Mouse (Mus musculus) frontal cortex, postnatal 25 days (tissue): ENCODE results near the gene Adgrb2.

Source experiments
- DNase-seq, 2 experiments: peaks; one replicate each; pipeline ENCODE4 v3.0.0; 2022; ENCODE audit warnings: low spot score in 2 of 2

The Adgrb2 gene

DNA sequence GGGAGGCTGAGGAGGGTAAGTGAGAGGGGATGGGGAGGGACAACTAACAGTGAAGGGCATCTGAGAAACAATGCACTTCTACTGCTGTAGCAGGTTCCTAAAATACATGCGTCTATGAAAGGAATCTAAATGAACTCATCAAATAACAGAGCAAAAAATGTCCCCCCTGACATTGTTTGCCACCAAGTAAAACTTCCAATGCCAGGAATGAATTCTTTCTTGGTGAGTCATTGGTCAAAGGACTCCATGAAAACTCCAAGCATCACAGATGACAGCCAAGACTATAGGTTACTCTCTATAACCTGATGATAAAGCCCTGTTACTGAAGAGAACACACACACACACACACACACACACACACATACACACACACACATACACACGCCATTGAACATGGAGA, 46.5 kb downstream of the Adgrb2 start:
- DNase-seq = no peak

DNA sequence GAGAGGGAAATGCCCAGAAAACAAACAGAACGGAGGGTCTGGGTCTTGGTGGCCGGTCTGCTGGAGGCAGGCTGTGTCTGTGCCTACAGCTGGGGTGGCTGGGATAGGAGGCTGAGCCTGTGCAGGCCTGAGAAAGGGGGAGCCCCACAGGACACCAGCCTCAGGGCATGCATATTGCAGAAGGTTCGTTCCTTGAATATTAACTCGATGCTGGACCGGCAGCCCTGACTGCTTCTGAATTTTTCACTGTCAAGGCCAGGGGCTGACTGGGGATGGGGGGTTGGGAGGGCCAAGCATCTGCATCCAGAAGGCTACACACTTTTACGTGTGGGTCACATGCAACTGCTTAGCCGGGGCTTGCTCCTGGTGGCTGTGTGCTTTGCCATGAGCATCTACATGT, 48.8 kb downstream of the Adgrb2 start:
- no peak for DNase-seq

DNA sequence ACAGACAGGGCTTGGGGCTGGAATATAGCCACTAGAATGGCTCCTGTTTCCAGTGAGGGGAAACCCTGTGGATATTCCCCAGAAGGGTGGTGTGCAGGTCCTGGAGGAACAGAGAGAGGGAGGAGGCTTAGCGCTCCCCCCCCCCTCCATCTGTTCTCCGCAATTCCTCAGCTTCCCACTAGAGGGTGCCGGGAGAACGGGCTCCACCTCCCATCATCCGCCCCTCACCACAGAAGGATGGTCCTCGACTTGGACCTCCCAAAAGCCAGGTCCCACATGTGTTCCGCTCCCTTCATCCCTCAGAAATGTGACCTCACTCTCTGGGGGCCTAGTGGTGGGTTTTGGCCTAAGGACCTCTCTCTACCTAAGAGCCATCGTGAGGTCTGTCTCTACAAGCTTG, 51.4 kb downstream of the Adgrb2 start:
- DNase-seq = no peak

DNA sequence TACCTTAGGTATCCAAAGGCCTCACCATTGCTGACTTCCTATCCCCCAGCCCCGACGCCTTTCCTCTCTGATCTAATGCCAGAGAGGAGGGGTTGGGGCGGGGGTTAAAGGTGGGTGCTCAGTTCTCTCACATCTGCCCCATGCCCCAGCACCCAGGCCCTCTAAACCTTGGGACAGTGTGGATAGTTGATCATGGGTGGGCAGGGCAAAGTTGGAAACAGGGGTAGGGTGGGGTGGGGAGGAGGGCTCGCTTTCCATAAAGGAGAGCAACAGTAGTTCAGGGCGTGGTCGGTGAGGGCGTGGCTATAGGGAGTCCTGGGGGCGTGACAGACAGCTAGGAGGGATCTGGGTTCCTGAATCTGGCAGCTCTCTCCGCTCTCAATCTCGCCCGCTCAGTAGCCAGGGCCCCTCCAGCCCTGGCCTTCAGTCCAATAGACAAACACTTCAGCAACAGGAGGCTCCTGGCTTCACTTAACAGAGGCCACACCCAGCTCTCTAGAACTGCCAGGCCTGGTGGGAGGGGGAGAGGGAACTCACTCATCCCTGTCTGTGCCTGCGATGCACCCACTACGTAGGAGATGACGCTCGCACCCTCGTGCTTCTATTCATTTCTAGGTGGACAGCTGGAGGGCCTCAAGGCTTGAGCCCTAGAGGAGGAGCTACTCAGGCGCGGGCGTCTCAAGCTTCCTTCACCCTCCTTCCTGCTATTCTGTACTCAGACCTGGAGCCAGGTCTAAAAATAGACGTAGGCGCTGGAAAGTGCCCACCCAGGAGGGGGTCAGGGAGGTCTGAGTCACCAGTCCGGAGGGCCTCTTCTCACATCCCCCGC, 52.1 kb downstream of the Adgrb2 start:
- DNase-seq = no peak

DNA sequence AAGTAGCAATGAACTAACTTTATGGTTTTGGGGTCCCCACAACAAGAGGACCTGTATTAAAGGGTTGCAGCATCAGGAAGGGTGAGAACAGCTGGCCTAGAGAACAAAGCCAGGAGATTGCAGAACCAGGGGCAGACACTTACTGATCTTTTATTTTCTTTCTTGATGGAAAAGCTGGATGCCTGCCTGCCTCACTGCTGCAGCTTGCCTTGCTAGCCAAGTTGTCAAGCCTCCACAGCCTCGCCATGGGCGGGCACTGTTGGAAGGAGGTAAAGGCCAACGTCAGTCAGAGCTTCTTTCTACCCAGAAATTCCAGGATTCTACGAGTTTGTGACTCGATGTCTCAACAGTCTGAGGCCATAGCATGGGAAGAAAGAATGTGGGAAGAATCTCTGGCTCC, 54.7 kb downstream of the Adgrb2 start:
- no peak for DNase-seq

DNA sequence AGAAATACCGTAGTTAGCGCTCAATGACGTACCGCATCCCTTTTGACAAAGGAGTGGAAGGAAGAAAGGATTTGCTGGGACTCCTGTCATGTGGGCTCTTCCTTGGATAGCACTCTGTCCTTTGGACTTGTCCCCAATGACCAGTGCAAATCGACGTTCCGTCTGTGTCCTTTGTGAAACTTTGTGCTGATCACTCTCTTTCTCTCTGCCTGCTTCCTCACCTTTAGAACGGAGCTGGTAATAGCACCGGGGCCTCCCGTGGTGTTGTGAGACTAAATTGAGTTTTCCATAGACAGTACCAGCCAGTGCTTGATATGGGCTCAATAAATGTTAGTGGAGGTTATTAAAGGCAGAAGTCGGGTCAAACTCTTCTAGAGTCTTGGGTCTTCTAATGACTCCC, 56.4 kb downstream of the Adgrb2 start:
- DNase-seq = no peak

DNA sequence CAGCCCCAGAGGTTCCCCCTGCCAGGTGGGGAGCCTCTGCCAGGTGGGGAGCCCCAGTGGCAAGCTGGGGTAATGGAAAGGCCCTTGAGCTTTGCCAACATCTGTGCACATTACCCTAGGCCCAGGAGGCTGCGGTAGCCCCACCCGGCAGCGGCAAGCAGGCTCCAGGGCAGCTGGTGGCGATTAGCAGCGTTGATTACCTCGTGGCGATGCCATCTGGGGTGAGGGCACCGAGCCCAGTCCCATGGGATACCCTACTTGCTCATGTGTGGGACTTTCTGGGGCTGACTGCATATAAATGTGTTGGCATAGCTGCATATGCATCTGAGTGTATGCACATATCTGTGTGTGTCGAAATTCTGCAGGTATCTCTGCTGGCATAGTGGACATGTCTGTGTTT, 59.5 kb downstream of the Adgrb2 start:
- DNase-seq = no peak

DNA sequence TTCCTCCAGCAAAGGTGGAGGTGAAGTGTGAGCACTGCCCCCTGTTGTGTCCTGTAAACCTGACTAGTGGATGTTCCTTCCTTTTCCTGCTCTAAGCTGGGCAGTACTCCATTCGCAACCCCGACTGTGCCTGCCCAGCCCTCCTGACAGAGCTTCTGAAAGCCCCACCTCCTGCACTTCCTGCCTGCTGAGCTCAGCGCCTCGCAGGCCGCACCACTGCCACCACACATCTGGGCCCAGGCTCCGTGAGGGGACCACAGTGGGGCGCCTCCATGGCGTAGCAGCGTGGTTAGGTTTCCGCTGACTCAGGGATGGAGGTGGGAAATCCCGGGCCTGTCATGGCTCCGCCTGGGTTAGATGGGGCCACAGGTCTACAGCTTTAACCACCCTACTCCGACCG, 60.9 kb downstream of the Adgrb2 start:
- no peak for DNase-seq

DNA sequence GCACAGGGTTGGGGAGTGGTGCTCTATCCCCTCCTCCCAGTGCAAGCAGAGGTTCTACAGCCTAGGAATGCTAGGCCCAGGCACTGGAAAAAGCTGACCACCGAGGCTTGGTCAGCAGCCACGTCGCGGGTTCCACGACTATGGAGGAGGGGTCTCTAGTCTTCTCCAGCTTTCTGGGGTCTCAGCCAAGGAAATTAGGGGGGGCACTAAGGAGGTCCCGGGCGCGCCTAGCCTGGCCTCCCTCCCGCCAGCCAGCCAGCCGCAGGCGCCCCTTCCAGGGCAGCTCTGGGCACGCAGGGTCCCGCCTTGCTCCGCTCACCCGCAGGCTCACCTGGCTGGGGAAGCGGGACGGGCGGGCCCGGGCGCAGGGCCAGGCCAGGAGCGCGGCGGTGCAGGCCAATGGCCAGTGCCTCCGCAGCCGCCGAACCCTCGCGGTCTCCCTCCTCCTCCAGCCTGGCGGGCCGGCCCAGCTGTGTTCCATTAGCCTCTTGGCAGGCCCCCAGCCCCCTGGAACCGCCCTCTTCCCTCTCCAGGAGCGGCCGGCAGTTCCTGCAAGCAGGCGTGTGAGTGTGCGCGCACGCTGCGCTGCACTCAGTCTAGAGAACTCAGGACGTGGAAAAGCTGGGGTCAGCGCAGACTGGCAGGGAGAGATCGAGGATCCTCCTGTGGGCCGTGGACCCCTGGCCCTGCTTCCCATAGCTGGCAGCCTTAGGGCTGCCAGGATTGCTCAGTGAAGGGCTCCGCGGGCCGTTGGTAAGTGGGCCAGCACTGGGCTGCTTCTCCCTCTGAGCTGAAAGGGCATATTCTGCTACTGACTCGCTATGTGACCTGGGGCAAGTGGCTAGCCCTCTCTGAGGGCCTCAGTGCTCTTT, 62.9 kb downstream of the Adgrb2 start, which contains the start of gene Col16a1:
Gene Col16a1 (plus strand): TSS at position 510 of the 872 bp plus-strand sequence.
- DNase-seq = peak; percentile 50 to 59

DNA sequence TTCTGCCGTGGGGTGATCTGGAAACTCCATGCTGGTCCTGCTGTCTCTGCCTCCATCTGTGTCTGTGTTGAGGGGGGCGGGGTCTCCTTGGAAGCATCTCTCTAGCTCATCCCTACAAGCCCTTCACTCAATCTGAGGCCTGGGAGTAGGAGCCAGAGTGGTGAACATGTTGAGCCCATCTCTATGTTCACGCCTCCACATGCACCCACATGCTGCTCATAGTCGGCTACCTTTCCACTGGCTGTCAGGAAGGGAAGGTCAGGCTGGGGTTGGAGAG, 63.5 kb downstream of the Adgrb2 start:
- no peak for DNase-seq

DNA sequence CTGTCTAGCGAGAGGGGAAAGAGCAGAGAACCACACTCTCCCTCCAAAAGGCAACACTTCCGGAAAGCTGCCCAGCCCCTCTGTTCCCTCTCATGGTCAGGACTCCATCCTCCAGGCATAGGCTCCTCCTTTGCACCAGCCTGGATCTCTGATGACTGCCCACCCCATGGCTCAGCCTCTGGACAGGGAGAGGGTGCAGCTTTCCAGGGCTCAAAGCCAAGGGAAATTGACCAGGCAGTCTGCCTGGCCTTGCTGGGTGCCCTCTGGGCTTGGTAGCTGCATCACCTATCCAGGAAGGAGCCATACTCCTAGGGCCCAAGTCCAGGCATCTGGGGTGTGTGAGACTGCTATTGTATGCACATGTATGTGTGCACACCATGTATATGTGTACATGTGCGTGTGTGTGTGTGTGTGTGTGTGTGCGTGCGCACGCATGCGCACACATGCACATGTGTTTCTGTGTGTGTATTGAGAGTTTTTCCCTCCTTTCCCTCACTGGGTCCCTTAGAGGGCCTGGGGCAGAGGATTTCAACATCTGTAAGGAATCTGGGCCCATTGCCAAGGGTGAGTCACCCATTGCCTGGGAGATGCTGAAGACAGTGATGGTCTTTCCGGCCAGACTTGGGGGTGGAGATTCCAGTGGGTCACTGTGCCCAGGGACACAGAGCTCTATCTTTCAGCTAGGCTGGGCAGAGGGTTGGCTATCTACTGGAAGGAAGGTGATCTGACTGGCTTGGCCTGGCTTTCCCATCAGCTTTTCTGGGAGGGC, 65.6 kb downstream of the Adgrb2 start:
- no peak for DNase-seq

DNA sequence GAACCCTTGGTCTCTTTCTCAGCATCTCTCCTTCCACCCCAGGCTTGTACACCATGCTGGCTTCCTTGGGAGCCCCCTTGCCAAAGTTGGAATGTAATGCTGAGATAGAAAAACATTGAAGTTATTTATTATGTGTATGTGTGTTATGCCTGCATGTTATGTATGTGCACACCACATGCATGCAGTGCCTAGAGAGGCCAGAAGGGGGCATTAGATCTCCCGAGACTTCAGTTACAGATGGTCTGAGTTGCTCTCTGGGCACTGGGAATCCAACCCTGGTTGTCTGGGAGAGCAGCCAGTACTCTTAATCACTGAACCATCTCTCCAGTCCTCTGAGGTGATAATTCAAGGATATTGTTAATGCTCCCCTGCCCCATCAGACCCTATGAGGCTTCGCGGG, 67.6 kb downstream of the Adgrb2 start:
- no peak for DNase-seq

DNA sequence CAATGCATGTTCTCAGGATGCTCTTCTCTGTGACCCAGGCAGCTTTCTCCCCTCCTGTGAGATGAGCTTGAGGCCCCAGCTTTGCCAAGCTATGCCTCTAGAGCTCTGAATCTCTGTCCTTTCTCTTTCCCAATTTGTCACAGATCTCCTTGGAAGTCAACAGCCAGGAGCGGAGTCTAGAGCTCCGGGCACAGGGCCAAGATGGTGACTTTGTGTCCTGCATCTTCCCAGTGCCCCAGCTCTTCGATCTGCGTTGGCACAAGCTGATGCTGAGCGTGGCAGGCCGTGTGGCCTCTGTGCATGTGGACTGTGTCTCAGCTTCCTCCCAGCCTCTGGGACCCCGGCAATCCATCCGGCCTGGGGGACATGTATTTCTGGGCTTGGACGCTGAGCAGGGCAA, 68.4 kb downstream of the Adgrb2 start:
- DNase-seq = no peak

DNA sequence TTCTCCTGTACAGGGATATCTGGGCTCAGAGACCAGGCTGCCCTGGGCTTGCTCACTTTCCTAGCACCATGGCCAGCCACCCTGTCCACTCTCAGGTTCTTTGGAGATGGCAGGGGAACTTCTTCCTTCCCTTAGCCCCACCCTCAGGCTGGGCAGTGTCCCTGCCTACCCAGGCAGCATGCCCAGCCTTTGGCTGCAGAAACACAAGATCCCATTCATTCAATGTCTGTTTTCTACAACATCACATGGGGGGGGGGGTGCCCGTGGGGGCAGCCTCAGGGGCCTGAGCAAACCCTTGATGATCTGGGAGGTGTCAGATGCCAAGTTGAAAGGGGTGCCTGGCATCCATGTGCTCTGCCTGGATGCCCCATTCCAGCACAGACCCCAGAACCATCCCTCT, 70.1 kb downstream of the Adgrb2 start:
- no peak for DNase-seq

DNA sequence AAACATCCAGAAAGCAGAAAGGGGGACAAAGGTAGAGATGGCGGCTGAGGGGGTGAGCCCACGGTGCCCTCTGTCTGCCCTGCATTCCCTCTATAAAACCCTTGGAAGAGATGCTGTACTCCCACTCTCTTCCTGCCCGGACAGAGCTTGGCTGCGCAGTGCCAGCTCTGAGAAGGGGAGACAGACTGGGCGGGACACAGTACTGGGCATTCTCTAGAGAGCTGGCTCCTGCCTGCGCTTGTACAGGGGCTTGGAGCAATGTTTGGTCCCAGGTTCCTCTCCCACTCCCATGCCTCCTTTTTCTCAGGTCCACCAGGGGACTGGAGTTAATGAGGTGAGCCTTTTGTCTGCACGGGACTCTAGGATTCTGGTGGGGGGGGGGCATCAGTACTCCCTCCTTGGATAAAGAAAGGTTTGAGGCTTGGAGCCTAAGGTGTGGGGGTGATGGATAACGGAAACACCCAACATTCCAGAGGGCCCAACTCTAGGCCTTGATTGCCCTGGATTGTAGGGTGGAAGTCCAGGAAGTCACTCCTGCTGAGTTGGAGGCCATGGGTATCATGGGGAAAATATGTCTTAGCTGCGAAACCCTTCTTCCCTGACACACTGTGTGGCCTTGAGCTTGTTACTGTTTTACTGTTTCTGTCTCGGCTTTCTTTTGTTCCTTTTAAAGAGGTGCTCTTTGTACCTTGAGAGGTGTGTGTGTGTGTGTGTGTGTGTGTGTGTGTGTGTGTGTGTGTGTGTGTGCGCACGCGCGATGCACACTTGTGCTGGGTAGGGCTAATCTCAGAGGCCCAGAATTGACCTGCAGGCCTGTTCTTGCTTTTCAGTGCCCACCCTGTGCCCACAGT, 70.7 kb downstream of the Adgrb2 start:
- DNase-seq = no peak

DNA sequence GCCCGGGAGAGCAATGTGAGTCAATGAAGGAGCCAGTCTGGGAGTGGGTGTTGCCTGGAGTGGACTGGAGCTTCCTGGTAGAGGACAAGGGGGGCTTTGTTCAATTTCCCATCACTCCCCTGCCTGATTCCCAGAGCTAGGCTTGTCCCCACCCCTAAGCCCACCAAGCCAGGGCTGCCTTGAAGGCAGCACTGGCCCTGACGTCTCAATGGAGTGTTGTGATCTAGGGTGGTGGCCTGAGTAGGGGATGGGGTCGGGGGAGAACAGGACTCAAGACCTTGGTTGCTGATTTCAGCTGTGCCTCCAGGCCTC, 71.3 kb downstream of the Adgrb2 start:
- DNase-seq = no peak

DNA sequence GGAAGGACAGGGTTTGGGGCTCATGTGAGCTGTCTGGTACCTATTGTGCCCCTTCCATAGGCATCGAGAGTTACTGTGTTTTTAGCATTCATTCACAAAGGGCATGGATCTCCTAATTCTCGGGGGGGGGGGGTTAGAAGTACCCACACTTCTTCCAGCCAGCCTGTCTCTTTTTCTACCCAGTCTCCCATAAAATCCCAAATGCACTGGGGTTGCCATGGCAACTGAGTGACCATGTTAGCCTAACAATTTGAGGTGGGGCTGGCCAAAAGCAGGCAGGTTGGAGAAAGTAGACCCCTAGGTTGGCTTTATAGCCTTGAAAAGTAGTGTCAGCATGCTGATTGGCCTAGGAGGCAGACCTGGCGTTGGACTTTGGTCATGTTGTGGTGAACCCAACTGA, 71.8 kb downstream of the Adgrb2 start:
- DNase-seq = no peak

DNA sequence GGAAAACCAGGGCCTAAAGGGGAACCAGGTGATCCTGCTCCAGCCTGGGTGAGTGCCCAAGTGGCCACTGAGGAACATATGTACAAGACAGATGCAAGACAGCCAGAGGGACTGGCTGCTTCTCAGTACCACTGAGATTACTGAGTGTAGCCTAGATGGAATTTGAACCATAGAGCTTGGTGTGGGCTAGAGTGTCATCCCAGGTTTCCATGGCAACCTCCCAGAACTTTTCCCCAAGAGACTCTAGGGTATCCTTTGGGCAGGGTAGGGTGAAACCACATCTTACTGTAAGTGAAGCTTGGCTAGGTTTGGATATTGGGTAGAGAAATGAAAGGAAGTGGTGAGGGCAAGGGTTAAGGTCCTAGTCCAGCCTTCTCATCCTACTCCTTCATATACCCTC, 76.3 kb downstream of the Adgrb2 start:
- no peak for DNase-seq

DNA sequence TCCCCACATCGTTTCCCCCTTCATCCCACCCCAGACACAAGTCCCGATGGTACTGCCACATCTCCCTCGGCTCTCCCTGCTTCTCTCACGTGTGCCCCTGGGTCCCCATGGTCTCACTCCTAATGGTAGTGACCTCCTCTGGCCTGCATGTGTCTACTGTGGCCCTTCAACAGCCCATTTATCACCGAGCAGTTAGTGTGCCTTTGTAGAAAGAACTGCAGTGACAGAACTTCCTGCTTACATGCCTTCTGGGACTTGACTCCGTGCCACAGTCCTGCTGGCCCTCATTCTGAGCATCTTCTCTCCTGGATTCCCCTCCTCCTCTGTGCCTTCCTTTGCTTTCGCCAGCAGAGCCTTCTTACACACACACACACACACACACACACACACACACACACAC, 78.5 kb downstream of the Adgrb2 start:
- no peak for DNase-seq

DNA sequence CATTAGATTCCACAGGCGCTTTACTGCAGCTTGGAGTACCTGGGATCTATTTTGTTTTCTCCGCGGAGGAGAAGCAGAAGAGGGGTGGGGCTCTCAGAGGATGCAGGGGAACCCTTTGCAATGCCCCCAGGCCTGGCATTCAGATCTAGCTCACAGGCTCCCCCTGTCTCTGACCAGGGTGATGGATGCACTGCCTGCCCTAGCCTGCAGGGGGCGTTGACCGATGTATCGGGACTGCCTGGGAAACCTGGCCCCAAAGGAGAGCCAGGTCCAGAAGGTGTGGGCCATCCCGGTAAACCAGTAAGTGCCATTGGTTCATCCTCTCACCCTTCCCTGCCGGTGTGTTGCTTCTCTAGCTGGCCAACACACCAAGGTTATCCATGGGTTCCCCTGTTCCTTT, 82.1 kb downstream of the Adgrb2 start:
- no peak for DNase-seq

DNA sequence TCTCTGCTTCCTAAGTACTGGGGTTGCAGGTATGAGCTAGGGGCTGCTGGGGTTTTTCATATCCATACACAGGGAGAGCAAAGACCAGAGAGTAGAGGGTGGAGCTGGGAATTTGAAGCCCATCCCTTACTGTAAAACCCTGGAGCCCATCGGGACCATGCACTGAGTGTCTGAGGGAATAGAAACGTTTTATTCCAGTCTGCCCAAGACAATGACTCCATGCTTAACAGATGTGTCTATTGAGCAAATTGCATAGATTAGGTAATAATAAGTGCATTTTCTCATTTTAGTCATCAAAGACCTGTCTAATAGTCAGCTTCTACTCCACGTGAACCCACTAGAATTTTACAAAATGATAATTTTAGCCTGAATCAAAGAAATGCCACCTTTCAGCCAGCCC, 85.9 kb downstream of the Adgrb2 start:
- no peak for DNase-seq

DNA sequence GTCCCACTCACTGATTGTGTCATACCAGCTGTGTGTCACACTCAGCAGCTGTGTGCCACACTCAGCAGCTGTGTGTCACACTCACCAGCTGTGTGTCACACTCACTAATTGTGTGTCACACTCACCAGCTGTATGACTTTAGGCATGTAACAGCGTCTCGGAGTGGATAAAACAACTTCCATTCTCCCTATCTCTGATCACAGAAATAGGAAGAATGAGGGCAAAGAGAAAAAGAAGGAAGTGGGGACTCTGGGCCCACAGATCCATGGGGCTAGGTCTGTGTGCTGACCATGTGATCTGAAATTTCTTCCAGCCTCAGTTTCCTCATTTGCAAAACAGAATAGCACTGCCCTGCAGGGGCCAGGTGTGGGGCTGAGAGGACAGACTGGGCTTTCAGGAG, 87.1 kb downstream of the Adgrb2 start:
- no peak for DNase-seq
